Mouse (Mus musculus) lung, postnatal 0 days (tissue): ENCODE data around the gene Tes3-ps.

ENCODE experiments used
- CTCF ChIP-seq: IDR thresholded peaks from 2 replicates; pipeline ENCODE4 v1.5.1; 2016; ENCODE audit warnings: antibody characterized with exemption, mild to moderate bottlenecking
- EP300 ChIP-seq: IDR thresholded peaks from 2 replicates; pipeline ENCODE4 v1.6.1; 2016; ENCODE audit warnings: antibody characterized with exemption, mild to moderate bottlenecking, control low read depth

- TF ChIP-seq CTCF: no peak
- TF ChIP-seq EP300: 0 out of 2 replicates have a peak, but pooled peaks have one; percentile 53
Measured at GRCm38 (mm10) chr13:49461458-49462132, 31.5 kb upstream of the Tes3-ps start.
